Mouse (Mus musculus): ENCODE data around the gene Ms4a14. TPM values are rescaled to one million over a fixed set of nuclear protein-coding genes. Genes with fewer than 3 reads are reported as not detected.
"Not testable (repeated sequence)": the region's sequence is repeated elsewhere in the genome, so short reads cannot be mapped to it uniquely, and the experiment has no call there.

The Ms4a14 gene
- polyA plus RNA-seq, 1 experiment: not detected

DNA sequence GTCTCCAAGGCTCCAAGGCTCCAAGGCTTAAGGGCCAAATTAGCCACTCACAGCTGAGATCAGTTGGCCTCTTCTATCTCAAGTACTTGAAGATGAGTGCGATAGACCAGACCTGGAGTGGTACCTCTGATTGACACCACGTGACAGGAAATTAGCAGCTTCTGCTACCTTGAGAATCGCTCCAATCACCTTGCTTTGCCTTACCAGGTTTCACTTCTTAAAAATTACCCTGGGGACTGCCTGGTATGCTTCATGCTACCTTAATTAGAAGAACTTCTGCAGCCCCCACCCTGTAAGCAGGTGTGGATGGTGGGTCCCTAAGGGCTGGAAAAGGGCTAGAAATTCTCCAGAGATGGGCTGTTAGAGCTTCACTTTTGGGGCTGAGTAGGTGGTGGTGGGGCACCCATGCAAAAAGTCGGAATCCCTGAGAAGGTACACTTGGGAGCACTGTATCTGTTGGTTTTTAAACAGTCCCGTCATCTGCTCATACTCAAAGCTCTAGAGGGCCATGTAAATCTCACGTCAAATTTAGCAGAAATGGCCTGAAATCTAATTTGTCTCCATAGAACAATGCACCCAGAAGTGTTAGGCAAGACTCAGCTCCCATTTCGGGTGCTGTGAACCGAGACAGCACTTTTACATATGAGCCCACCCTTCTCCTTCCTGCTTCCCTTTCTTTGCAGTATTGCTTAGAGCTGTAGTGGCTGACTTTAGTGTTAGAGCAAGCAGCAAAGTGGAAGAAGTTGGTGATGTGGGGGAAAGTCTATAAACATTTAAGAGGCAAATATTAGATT is 48.0 kb downstream of the Ms4a14 start, which contains the start of gene Ms4a1:
Gene Ms4a1, minus strand, starts transcription at position 190 of the 794 bp plus-strand sequence.
- no peaks in the 10 kb centered on the region for H3K27me3 ChIP-seq (ENCODE audit: control insufficient read depth, insufficient read depth, insufficient read length)
- H3K79me2 ChIP-seq (ENCODE audit: control insufficient read depth, insufficient read depth): no peaks in the 10 kb centered on the region
- TF ChIP-seq MAX (IDR thresholded peaks at IDR 0.05) (no peak), CEBPB (IDR thresholded peaks at IDR 0.05; ENCODE audit: low read depth) (no peak), MYOD1 (IDR thresholded peaks at IDR 0.05; ENCODE audit: control insufficient read depth, insufficient read length, low read depth) (no peak), FOSL1 (IDR thresholded peaks at IDR 0.05; ENCODE audit: insufficient read depth, low read length, poor library complexity, severe bottlenecking) (no peak), MYOG (IDR thresholded peaks at IDR 0.05; ENCODE audit: control insufficient read depth, extremely low read depth, insufficient read length) (no peak), CTCF (IDR thresholded peaks at IDR 0.05; ENCODE audit: control insufficient read depth, insufficient read depth, insufficient read length) (no peak), USF1 (IDR thresholded peaks at IDR 0.05; ENCODE audit: low read depth) (no peak)
- no peaks in the 10 kb centered on the region for H3K36me3 ChIP-seq (ENCODE audit: control insufficient read depth, insufficient read depth)
- no peaks in the 10 kb centered on the region for H3K79me3 ChIP-seq (ENCODE audit: low read depth)
- no peak within 1 kb of the TSS for H3K4me3 ChIP-seq (ENCODE audit: insufficient read depth, poor library complexity, severe bottlenecking)
- no peak within 1 kb of the TSS for H3ac ChIP-seq (ENCODE audit: control insufficient read depth, insufficient read length, low read depth)

- no peak for TF ChIP-seq MYOG (IDR thresholded peaks at IDR 0.05; ENCODE audit: control insufficient read depth, extremely low read depth, insufficient read length)
- TF ChIP-seq USF1 (IDR thresholded peaks at IDR 0.05; ENCODE audit: low read depth): no peak
- no peak for TF ChIP-seq MYOD1 (IDR thresholded peaks at IDR 0.05; ENCODE audit: control insufficient read depth, insufficient read length, low read depth)
- no peak for TF ChIP-seq FOSL1 (IDR thresholded peaks at IDR 0.05; ENCODE audit: insufficient read depth, low read length, poor library complexity, severe bottlenecking)
- no peak for TF ChIP-seq CEBPB (IDR thresholded peaks at IDR 0.05; ENCODE audit: low read depth)
- no peak for TF ChIP-seq MAX (IDR thresholded peaks at IDR 0.05)
- TF ChIP-seq CTCF (IDR thresholded peaks at IDR 0.05; ENCODE audit: control insufficient read depth, insufficient read depth, insufficient read length): no peak
- Histone ChIP-seq H3ac (ENCODE audit: control insufficient read depth, insufficient read length, low read depth) (no peak overlapping the region), H3K36me3 (ENCODE audit: control insufficient read depth, insufficient read depth) (no peaks in the 10 kb centered on the region)
Measured at GRCm38 (mm10) chr19:11264602-11265185, 49.6 kb downstream of the Ms4a14 start.

DNA sequence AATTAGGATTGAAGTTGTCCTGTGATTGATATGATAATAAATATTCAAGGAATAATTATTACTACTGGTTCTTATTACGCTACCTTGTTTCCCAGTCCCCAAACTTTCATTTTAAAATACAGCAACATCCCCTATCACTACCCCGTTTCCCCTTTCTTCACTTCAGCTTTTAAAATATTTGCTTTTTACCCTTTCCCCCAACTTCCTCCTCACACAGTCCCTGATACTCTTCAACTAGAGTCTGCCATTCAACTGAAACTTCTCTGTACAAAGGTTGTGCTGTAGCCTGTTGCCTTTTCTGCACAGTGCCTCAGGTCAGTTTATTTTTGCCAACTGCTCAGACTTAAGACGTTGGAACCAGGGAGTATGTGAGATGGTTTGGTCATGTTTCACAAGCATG is 50.7 kb downstream of the Ms4a14 start:
- TF ChIP-seq MYOG (IDR thresholded peaks at IDR 0.05; ENCODE audit: control insufficient read depth, extremely low read depth, insufficient read length): no peak
- no peak for TF ChIP-seq USF1 (IDR thresholded peaks at IDR 0.05; ENCODE audit: low read depth)
- no peak for TF ChIP-seq FOSL1 (IDR thresholded peaks at IDR 0.05; ENCODE audit: insufficient read depth, low read length, poor library complexity, severe bottlenecking)
- no peak for TF ChIP-seq MYOD1 (IDR thresholded peaks at IDR 0.05; ENCODE audit: control insufficient read depth, insufficient read length, low read depth)
- no peak for TF ChIP-seq CEBPB (IDR thresholded peaks at IDR 0.05; ENCODE audit: low read depth)
- no peak for TF ChIP-seq CTCF (IDR thresholded peaks at IDR 0.05; ENCODE audit: control insufficient read depth, insufficient read depth, insufficient read length)
- no peak for TF ChIP-seq MAX (IDR thresholded peaks at IDR 0.05)
- no peaks in the 10 kb centered on the region for H3K36me3 ChIP-seq (ENCODE audit: control insufficient read depth, insufficient read depth)
- H3ac ChIP-seq (ENCODE audit: control insufficient read depth, insufficient read length, low read depth): no peak overlapping the region
- H3K4me3 ChIP-seq (ENCODE audit: insufficient read depth, poor library complexity, severe bottlenecking): no peak overlapping the region
- H3K79me3 ChIP-seq (ENCODE audit: low read depth): no peaks in the 10 kb centered on the region
- H3K79me2 ChIP-seq (ENCODE audit: control insufficient read depth, insufficient read depth): no peaks in the 10 kb centered on the region
- no peaks in the 10 kb centered on the region for H3K27me3 ChIP-seq (ENCODE audit: control insufficient read depth, insufficient read depth, insufficient read length)

More at GRCm38 (mm10) chr19:11264602-11265185, 49.6 kb downstream of the Ms4a14 start:
- H3K4me3 ChIP-seq (ENCODE audit: insufficient read depth, poor library complexity, severe bottlenecking): no peak overlapping the region
- no peaks in the 10 kb centered on the region for H3K27me3 ChIP-seq (ENCODE audit: control insufficient read depth, insufficient read depth, insufficient read length)
- no peaks in the 10 kb centered on the region for H3K79me2 ChIP-seq (ENCODE audit: control insufficient read depth, insufficient read depth)
- no peaks in the 10 kb centered on the region for H3K79me3 ChIP-seq (ENCODE audit: low read depth)

DNA sequence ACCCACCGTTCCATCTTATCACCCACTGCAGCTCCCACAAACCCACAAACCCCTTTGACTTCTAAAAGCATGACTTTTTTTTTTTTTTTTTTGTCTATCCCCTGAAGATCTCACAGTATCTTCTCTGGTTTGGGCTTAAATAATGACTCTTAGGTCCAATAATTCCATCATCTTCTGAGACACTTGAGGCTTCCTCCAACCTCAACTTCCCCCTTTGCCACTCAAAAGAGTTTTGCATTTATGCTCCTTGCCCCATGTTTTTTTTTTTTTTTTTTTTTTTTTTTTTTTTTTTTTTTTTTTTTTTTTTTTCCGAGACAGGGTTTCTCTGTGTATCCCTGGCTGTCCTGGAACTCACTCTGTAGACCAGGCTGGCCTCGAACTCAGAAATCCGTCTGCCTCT is 51.3 kb downstream of the Ms4a14 start:
- not testable (repeated sequence) for H3K79me2 ChIP-seq (ENCODE audit: control insufficient read depth, insufficient read depth); H3ac ChIP-seq (ENCODE audit: control insufficient read depth, insufficient read length, low read depth); H3K4me3 ChIP-seq (ENCODE audit: insufficient read depth, poor library complexity, severe bottlenecking); H3K79me3 ChIP-seq (ENCODE audit: low read depth); H3K36me3 ChIP-seq (ENCODE audit: control insufficient read depth, insufficient read depth); H3K27me3 ChIP-seq (ENCODE audit: control insufficient read depth, insufficient read depth, insufficient read length)

DNA sequence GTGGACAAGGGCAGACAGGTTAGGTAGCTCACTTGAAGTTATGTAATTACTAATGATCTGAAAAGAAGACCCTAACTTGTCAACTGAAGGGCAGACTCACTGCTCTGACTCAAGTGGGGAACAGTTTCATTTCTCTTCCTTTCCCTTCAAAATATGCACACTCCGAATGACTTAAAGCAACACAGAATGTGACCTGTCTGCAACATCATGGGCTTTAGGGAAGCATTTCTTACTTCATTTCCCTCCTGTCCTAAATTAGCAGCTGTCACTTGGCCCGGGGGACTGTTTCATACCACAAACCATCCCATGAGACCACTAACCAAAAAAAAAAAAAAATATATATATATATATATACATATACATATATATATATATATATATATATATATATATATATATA is 52.7 kb downstream of the Ms4a14 start:
- Histone ChIP-seq H3K79me3 (ENCODE audit: low read depth) (no peaks in the 10 kb centered on the region), H3K79me2 (ENCODE audit: control insufficient read depth, insufficient read depth) (no peaks in the 10 kb centered on the region), H3K36me3 (ENCODE audit: control insufficient read depth, insufficient read depth) (no peaks in the 10 kb centered on the region), H3K4me3 (ENCODE audit: insufficient read depth, poor library complexity, severe bottlenecking) (no peak overlapping the region), H3ac (ENCODE audit: control insufficient read depth, insufficient read length, low read depth) (no peak overlapping the region), H3K27me3 (ENCODE audit: control insufficient read depth, insufficient read depth, insufficient read length) (no peaks in the 10 kb centered on the region)
- TF ChIP-seq CTCF (IDR thresholded peaks at IDR 0.05; ENCODE audit: control insufficient read depth, insufficient read depth, insufficient read length): no peak
- no peak for TF ChIP-seq FOSL1 (IDR thresholded peaks at IDR 0.05; ENCODE audit: insufficient read depth, low read length, poor library complexity, severe bottlenecking)
- TF ChIP-seq MAX (IDR thresholded peaks at IDR 0.05): no peak
- TF ChIP-seq CEBPB (IDR thresholded peaks at IDR 0.05; ENCODE audit: low read depth): no peak
- TF ChIP-seq MYOD1 (IDR thresholded peaks at IDR 0.05; ENCODE audit: control insufficient read depth, insufficient read length, low read depth): no peak
- TF ChIP-seq USF1 (IDR thresholded peaks at IDR 0.05; ENCODE audit: low read depth): no peak

Other genes with a start within 250 kb of the Ms4a14 start
- not detected for gene Ms4a8a, start 233.4 kb downstream of the Ms4a14 start, polyA plus RNA-seq (2012; fragmentation: generic; extraction: Trizol)
- not detected for gene 1700017D01Rik, start 183.6 kb downstream of the Ms4a14 start, polyA plus RNA-seq (2012; fragmentation: generic; extraction: Trizol)
- gene 1700025F22Rik, start 149.1 kb downstream of the Ms4a14 start, polyA plus RNA-seq (2012; fragmentation: generic; extraction: Trizol): not detected
- gene Ms4a13, start 117.7 kb downstream of the Ms4a14 start, polyA plus RNA-seq (2012; fragmentation: generic; extraction: Trizol): not detected
- not detected for gene Ms4a12, start 82.0 kb downstream of the Ms4a14 start, polyA plus RNA-seq (2012; fragmentation: generic; extraction: Trizol)
- gene Ms4a1, start 48.2 kb downstream of the Ms4a14 start, polyA plus RNA-seq (2012; fragmentation: generic; extraction: Trizol): not detected
- gene Ms4a5, start 30.6 kb downstream of the Ms4a14 start, polyA plus RNA-seq (2012; fragmentation: generic; extraction: Trizol): not detected
- gene Ms4a7, start 21.7 kb upstream of the Ms4a14 start, polyA plus RNA-seq (2012; fragmentation: generic; extraction: Trizol): not detected
- gene Ms4a4a, start 61.1 kb upstream of the Ms4a14 start, polyA plus RNA-seq (2012; fragmentation: generic; extraction: Trizol): not detected
- not detected for gene Ms4a4c, start 90.3 kb upstream of the Ms4a14 start, polyA plus RNA-seq (2012; fragmentation: generic; extraction: Trizol)
- not detected for gene Ms4a4b, start 129.1 kb upstream of the Ms4a14 start, polyA plus RNA-seq (2012; fragmentation: generic; extraction: Trizol)
- not detected for gene Ms4a6c, start 154.9 kb upstream of the Ms4a14 start, polyA plus RNA-seq (2012; fragmentation: generic; extraction: Trizol)
- not detected for gene Gm8369, start 171.5 kb upstream of the Ms4a14 start, polyA plus RNA-seq (2012; fragmentation: generic; extraction: Trizol)
- gene Ms4a6b, start 202.1 kb upstream of the Ms4a14 start, polyA plus RNA-seq (2012; fragmentation: generic; extraction: Trizol): not detected
- not detected for gene Ms4a4d, start 222.3 kb upstream of the Ms4a14 start, polyA plus RNA-seq (2012; fragmentation: generic; extraction: Trizol)